Mouse (Mus musculus) CH12.LX (cell line): Measurements from ENCODE around the gene Dffb. TPM values are rescaled to one million over a fixed set of nuclear protein-coding genes. Genes with fewer than 3 reads are reported as not detected.

ENCODE experiments used
- DNase-seq: peaks from one replicate; pipeline ENCODE4 v3.0.0-alpha.2; 2013; ENCODE audit errors: extremely low read depth
- H3K27ac ChIP-seq: 2 replicates; pipeline ENCODE4 v1.5.1; 2012; ENCODE audit warnings: low read depth, mild to moderate bottlenecking, control low read depth, moderate library complexity; ENCODE audit not compliant: insufficient read depth
- H3K27me3 ChIP-seq: replicated peaks from 2 replicates; pipeline ENCODE3; 2012; ENCODE audit warnings: inconsistent platforms
- H3K36me3 ChIP-seq, 2 experiments: replicated peaks in 1 of 2; 2 replicates each; pipeline versions ENCODE3 to v1.6.1; 2012; ENCODE audit warnings: inconsistent platforms in 1 of 2, low read length in 1 of 2, mild to moderate bottlenecking in 1 of 2, mixed read lengths in 1 of 2, moderate library complexity in 1 of 2; ENCODE audit not compliant: control insufficient read depth in 1 of 2, insufficient read depth in 1 of 2
- H3K4me1 ChIP-seq, 2 experiments: 2 replicates each; pipeline ENCODE4 v1.6.1; 2012; ENCODE audit warnings: inconsistent platforms in 1 of 2, moderate library complexity in 1 of 2; ENCODE audit not compliant: insufficient read depth in 2 of 2, control insufficient read depth in 1 of 2
- H3K4me2 ChIP-seq: 2 replicates; pipeline ENCODE4 v1.6.1; 2012; ENCODE audit warnings: low read depth, mild to moderate bottlenecking, control low read depth; ENCODE audit not compliant: poor library complexity, insufficient read depth, severe bottlenecking
- H3K4me3 ChIP-seq, 3 experiments: fragments of 150-350 bp in 1 of 3; sonication (generic) in 1 of 3; replicated peaks in 1 of 3; 2 replicates each; pipeline versions ENCODE3 to v1.5.1; 2011 to 2012; ENCODE audit warnings: low read depth in 2 of 3, low read length in 2 of 3, mild to moderate bottlenecking in 2 of 3, moderate library complexity in 2 of 3, control low read depth in 1 of 3, improper control_type of control experiment in 1 of 3, inconsistent platforms in 1 of 3, mixed read lengths in 1 of 3; ENCODE audit not compliant: poor library complexity in 1 of 3
- H3K79me2 ChIP-seq: replicated peaks from 2 replicates; pipeline ENCODE4 v1.6.1; 2012; ENCODE audit warnings: mild to moderate bottlenecking, moderate library complexity; ENCODE audit not compliant: control insufficient read depth, poor library complexity, insufficient read depth, severe bottlenecking; ENCODE audit errors: extremely low read depth
- H3K9ac ChIP-seq: 2 replicates; pipeline ENCODE4 v1.6.1; 2012; ENCODE audit warnings: low read depth, mild to moderate bottlenecking, control low read depth, moderate library complexity; ENCODE audit not compliant: insufficient read depth
- H3K9me3 ChIP-seq: replicated peaks from 2 replicates; pipeline ENCODE3; 2012; ENCODE audit warnings: low read length, inconsistent platforms, mixed read lengths
- ELF1 ChIP-seq: IDR thresholded peaks from 2 replicates; pipeline ENCODE4 v1.6.1; 2014; ENCODE audit warnings: low read depth, mild to moderate bottlenecking, inconsistent platforms, low read length, improper control_type of control experiment
- EP300 ChIP-seq: IDR thresholded peaks from 2 replicates; pipeline ENCODE4 v1.6.1; 2011; ENCODE audit warnings: low read length, improper control_type of control experiment
- POLR2AphosphoS2 ChIP-seq: IDR thresholded peaks from 2 replicates; pipeline ENCODE4 v1.6.1; 2011; ENCODE audit warnings: low read depth, low read length, improper control_type of control experiment
- RAD21 ChIP-seq: IDR thresholded peaks from 2 replicates; pipeline ENCODE4 v1.6.1; 2011; ENCODE audit warnings: low read depth, mild to moderate bottlenecking, low read length, improper control_type of control experiment, moderate library complexity
- RCOR1 ChIP-seq: conservative IDR thresholded peaks from 2 replicates; pipeline ENCODE4 v1.6.1; 2012; ENCODE audit warnings: low read depth, mild to moderate bottlenecking, inconsistent platforms, low read length, improper control_type of control experiment
- dilution Hi-C: fragments of 300-500 bp; cut with MboI; formaldehyde crosslinking; loops from 2 replicates; pipeline ENCODE4 v1.14.3; 2020; ENCODE audit warnings: low sequenced_read_pairs; ENCODE audit not compliant: extremely low pct_unique_long_range_greater_than_20kb, extremely low pct_ligation_motif_present
- in situ Hi-C: fragments of 300-500 bp; cut with MboI; formaldehyde crosslinking; loops from 3 replicates; pipeline ENCODE4 v1.14.3; 2019; ENCODE audit warnings: low sequenced_read_pairs, low pct_ligation_motif_present, low pct_unique_long_range_greater_than_20kb, mixed read lengths
- polyA plus RNA-seq: library from polyadenylated mRNA; unstranded; fragments of >175 nt; gene quantifications from 2 replicates; pipeline ENCODE4 v1.2.1, GENCODE M21; 2012; ENCODE audit warnings: low read depth; ENCODE audit not compliant: insufficient read length
- total RNA-seq, 2 experiments: library from RNA; depleted of rRNA; stranded (reverse); fragments of 300-350 nt in 1 of 2; fragments of >200 nt in 1 of 2; gene quantifications; 2 replicates each; pipeline ENCODE4 v1.2.3; 2012 to 2014

Gene Dffb
- total and polyA plus RNA-seq, 3 experiments = 10.7 to 21.4 (median 12.6) TPM

GRCm38 (mm10) chr4:153917773-153918500 is 57.0 kb downstream of the Dffb start:
- H3K79me2 ChIP-seq = no peaks in the 10 kb centered on the region
- no peaks in the 10 kb centered on the region for H3K4me1 ChIP-seq
- no peak overlapping the region for H3K4me3 ChIP-seq
- no peak for DNase-seq
- H3K9me3 ChIP-seq = peaks cover 59% of the 10 kb centered on the region
- H3K4me2 ChIP-seq = no peak overlapping the region
- in situ Hi-C loops = no loop called here
- no peak for TF ChIP-seq RCOR1
- no peak for TF ChIP-seq POLR2AphosphoS2
- no peak for TF ChIP-seq ELF1
- TF ChIP-seq RAD21 = no peak
- no peak for TF ChIP-seq EP300
- H3K36me3 ChIP-seq = no peaks in the 10 kb centered on the region
- no peak overlapping the region for H3K9ac ChIP-seq
- no peak overlapping the region for H3K27ac ChIP-seq
- H3K27me3 ChIP-seq = no peaks in the 10 kb centered on the region
- dilution Hi-C loops = no loop called here

Other genes starting within 250 kb of the Dffb start
- gene A430005L14Rik, start 17.9 kb downstream of the Dffb start, total RNA-seq (2012; rRNA removed) = 41.8 and 42.3 TPM in 2 replicates
- 46.5 and 48.9 TPM in 2 replicates for gene A430005L14Rik, start 17.9 kb downstream of the Dffb start, total RNA-seq (2014; rRNA removed)
- 26.2 and 26.8 TPM in 2 replicates for gene A430005L14Rik, start 17.9 kb downstream of the Dffb start, polyA plus RNA-seq
- gene Cep104, start 68 bp upstream of the Dffb start, total RNA-seq (2012; rRNA removed) = 7.0 and 8.7 TPM in 2 replicates
- 4.1 and 4.6 TPM in 2 replicates for gene Cep104, start 68 bp upstream of the Dffb start, total RNA-seq (2014; rRNA removed)
- 10.6 and 10.9 TPM in 2 replicates for gene Cep104, start 68 bp upstream of the Dffb start, polyA plus RNA-seq
- gene Lrrc47, start 36.6 kb upstream of the Dffb start, total RNA-seq (2012; rRNA removed) = 35.0 and 40.1 TPM in 2 replicates
- gene Lrrc47, start 36.6 kb upstream of the Dffb start, total RNA-seq (2014; rRNA removed) = 16.3 and 16.7 TPM in 2 replicates
- gene Lrrc47, start 36.6 kb upstream of the Dffb start, polyA plus RNA-seq = 96.6 and 98.0 TPM in 2 replicates
- gene Smim1, start 51.1 kb upstream of the Dffb start, total RNA-seq (2012; rRNA removed) = 1.7 and 2.3 TPM in 2 replicates
- not detected in 2 replicates for gene Smim1, start 51.1 kb upstream of the Dffb start, total RNA-seq (2014; rRNA removed)
- gene Smim1, start 51.1 kb upstream of the Dffb start, polyA plus RNA-seq = 0.15 and 0.16 TPM in 2 replicates
- gene Ccdc27, start 67.6 kb upstream of the Dffb start, total RNA-seq (2012; rRNA removed) = not detected in 2 replicates
- gene Ccdc27, start 67.6 kb upstream of the Dffb start, total RNA-seq (2014; rRNA removed) = not detected in 2 replicates
- not detected in 2 replicates for gene Ccdc27, start 67.6 kb upstream of the Dffb start, polyA plus RNA-seq
- 27.7 and 34.3 TPM in 2 replicates for gene Trp73, start 165.1 kb upstream of the Dffb start, total RNA-seq (2012; rRNA removed)
- 12.5 and 14.0 TPM in 2 replicates for gene Trp73, start 165.1 kb upstream of the Dffb start, total RNA-seq (2014; rRNA removed)
- gene Trp73, start 165.1 kb upstream of the Dffb start, polyA plus RNA-seq = 19.0 and 30.0 TPM in 2 replicates
- 70.1 and 77.6 TPM in 2 replicates for gene Wrap73, start 167.2 kb upstream of the Dffb start, total RNA-seq (2012; rRNA removed)
- 42.4 and 49.3 TPM in 2 replicates for gene Wrap73, start 167.2 kb upstream of the Dffb start, total RNA-seq (2014; rRNA removed)
- 31.5 and 32.1 TPM in 2 replicates for gene Wrap73, start 167.2 kb upstream of the Dffb start, polyA plus RNA-seq
- gene Tprgl, start 185.5 kb upstream of the Dffb start, total RNA-seq (2012; rRNA removed) = 47.5 and 48.6 TPM in 2 replicates
- gene Tprgl, start 185.5 kb upstream of the Dffb start, total RNA-seq (2014; rRNA removed) = 64.1 and 64.5 TPM in 2 replicates
- 62.5 and 67.8 TPM in 2 replicates for gene Tprgl, start 185.5 kb upstream of the Dffb start, polyA plus RNA-seq
- gene Megf6, start 195.6 kb upstream of the Dffb start, total RNA-seq (2012; rRNA removed) = not detected in 2 replicates
- gene Megf6, start 195.6 kb upstream of the Dffb start, total RNA-seq (2014; rRNA removed) = not detected in 2 replicates
- gene Megf6, start 195.6 kb upstream of the Dffb start, polyA plus RNA-seq = not detected in 2 replicates